Mouse (Mus musculus): Measurements from ENCODE around the gene Csnk2b.

DNA sequence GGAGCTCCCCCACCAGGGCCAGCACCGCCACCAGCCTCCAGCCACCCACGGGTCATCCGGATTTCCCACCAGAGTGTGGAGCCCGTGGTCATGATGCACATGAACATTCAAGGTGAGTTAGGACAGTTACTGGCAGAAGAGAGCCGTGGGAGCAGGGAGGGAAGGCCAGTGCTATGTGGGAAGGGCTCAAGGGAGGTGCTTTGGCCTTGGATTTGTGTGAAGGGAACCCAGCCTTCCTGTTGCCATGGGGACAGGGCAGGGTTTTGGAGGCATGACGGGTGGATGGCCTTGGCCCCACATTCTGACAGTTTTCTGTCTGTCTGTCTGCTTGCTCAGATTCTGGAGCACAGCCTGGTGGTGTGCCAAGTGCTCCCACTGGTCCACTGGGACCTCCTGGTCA, 20.1 kb upstream of the Csnk2b start:
- no peak for TF ChIP-seq EP300 (IDR thresholded peaks at IDR 0.05; ENCODE audit: insufficient read depth, low read depth, low read length)
- no peak for TF ChIP-seq CTCF (IDR thresholded peaks at IDR 0.05)
- TF ChIP-seq POLR2A (IDR thresholded peaks at IDR 0.05; ENCODE audit: insufficient read depth, low read depth, low read length), result no peak
